Mouse (Mus musculus) limb, embryonic 13.5 days (tissue): ENCODE data around the gene Lrp6. TPM values are rescaled to one million over a fixed set of nuclear protein-coding genes. Genes with fewer than 3 reads are reported as not detected.

Experiments used
- ATAC-seq: fragments of 200-750 bp; cut with Nextera tagmentation; 2 replicates; pipeline ENCODE4 v1.8.0; 2017; ENCODE audit warnings: low read depth, moderate number of reproducible peaks, moderate TSS enrichment; ENCODE audit not compliant: low FRiP score
- H3K27ac ChIP-seq: fragments of 300-500 bp; sonication (generic); 2 replicates; pipeline ENCODE4 v1.5.1; 2015; ENCODE audit warnings: inconsistent platforms, mild to moderate bottlenecking, moderate library complexity
- H3K27me3 ChIP-seq: fragments of 300-500 bp; sonication (generic); 2 replicates; pipeline ENCODE4 v1.6.1; 2015; ENCODE audit warnings: mild to moderate bottlenecking, inconsistent platforms
- H3K36me3 ChIP-seq: fragments of 300-500 bp; sonication (generic); 2 replicates; pipeline ENCODE4 v1.6.1; 2015; ENCODE audit warnings: inconsistent platforms, mild to moderate bottlenecking, moderate library complexity
- H3K4me1 ChIP-seq: fragments of 300-500 bp; sonication (generic); 2 replicates; pipeline ENCODE4 v1.6.1; 2015; ENCODE audit warnings: inconsistent platforms
- H3K4me2 ChIP-seq: fragments of 300-500 bp; sonication (generic); replicated peaks from 2 replicates; pipeline ENCODE4 v1.6.1; 2015; ENCODE audit warnings: inconsistent platforms, mild to moderate bottlenecking, moderate library complexity
- H3K4me3 ChIP-seq: fragments of 300-500 bp; sonication (generic); 2 replicates; pipeline ENCODE4 v1.5.1; 2015; ENCODE audit warnings: moderate library complexity, mild to moderate bottlenecking, inconsistent platforms
- H3K9ac ChIP-seq: fragments of 300-500 bp; sonication (generic); 2 replicates; pipeline ENCODE4 v1.6.1; 2015; ENCODE audit warnings: mild to moderate bottlenecking, inconsistent platforms
- H3K9me3 ChIP-seq: fragments of 300-500 bp; sonication (generic); 2 replicates; pipeline ENCODE4 v1.6.1; 2016; ENCODE audit warnings: inconsistent platforms
- WGBS: fragments of 180-500 bp; shearing (Covaris S2); methylation state at CpG from one replicate; pipeline ENCODE4 v1.1.7; 2015; 5-methylcytosine and 5-hydroxymethylcytosine counted together
- polyA plus RNA-seq: library from polyadenylated mRNA; unstranded; fragments of >200 nt; fragmentation: Nextera tagmentation; extraction: Ambion mirVana; gene quantifications from 2 replicates; pipeline ENCODE4 v1.2.1, GENCODE M21; 2015

Gene Lrp6
- 37.5 and 37.9 TPM in 2 replicates for polyA plus RNA-seq

- under 1% methylated on average over 76 of the region's 99 CpGs for WGBS
- ATAC-seq = peak; percentile 93
- no peaks in the 10 kb centered on the region; the same call in 1 of the 2 replicates for H3K36me3 ChIP-seq
Measured at GRCm38 (mm10) chr6:134566818-134567485, at the start of gene Lrp6. Gene Lrp6 (minus strand): TSS chr6:134566965.

DNA sequence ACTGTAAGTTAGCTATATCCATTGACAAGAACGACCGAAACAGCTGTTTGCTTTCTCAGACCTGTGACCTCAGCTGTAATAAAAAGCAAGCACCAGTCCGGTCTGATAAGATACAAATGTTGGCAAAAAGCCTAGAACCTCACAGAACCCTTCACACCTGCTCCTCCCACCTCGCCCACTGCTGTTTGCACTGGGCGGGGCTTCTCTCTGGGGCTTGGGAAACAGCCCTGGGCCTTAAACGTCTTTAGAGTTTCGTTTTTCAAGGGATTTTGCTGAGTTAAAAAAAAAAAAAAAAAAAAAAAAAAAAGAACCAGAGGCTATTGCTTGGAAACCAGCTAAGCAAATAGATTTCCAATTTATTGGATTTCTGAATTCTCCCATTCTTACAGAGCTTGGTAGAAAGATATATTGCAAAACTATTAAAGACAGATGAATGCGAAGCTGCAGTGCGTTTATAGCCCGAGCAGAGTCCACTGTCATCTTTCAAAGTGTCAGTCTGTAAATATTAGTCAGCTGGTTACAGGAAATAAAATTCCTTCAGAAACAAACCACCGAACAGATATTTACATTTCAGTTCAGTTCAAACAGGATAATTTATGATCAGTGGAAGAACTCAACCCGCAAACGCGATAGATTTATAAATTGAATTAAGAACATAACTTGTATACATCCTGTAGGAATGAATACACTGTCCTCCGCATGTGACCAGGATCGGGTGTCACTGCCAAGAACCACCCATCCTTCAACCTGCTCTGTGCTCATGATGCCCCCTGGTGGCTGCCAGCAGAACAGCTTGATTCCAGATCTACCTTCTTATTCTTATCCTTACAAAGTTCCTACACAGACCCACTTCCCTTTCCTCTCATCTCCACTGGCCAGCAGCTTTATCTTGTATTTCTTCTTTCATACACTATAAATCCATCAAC lies 48.2 kb upstream of the Lrp6 start:
- no peak overlapping the region for H3K9ac ChIP-seq
- H3K36me3 ChIP-seq = no peaks in the 10 kb centered on the region
- WGBS = 14% methylated on average over 16 of the region's 16 CpGs
- peak; percentile 58; the same call in 1 of the 2 replicates for ATAC-seq
- peaks cover 8% of the 10 kb centered on the region for H3K4me1 ChIP-seq
- H3K27ac ChIP-seq = no peak overlapping the region
- no peaks in the 10 kb centered on the region for H3K9me3 ChIP-seq
- H3K4me3 ChIP-seq = no peak overlapping the region
- 0 out of 2 replicates have a peak overlapping the region, but pooled peaks have one; percentile 23 for H3K4me2 ChIP-seq
- H3K27me3 ChIP-seq = no peaks in the 10 kb centered on the region

More at GRCm38 (mm10) chr6:134566818-134567485, at the start of gene Lrp6:
- Histone ChIP-seq H3K4me1 (peaks cover 26% of the 10 kb centered on the region), H3K9ac (peak within 1 kb of the TSS; percentile 99), H3K4me2 (peak within 1 kb of the TSS; percentile 84), H3K27ac (peak within 1 kb of the TSS; percentile 100), H3K9me3 (no peaks in the 10 kb centered on the region), H3K4me3 (peak within 1 kb of the TSS; percentile 96), H3K27me3 (no peaks in the 10 kb centered on the region)

DNA sequence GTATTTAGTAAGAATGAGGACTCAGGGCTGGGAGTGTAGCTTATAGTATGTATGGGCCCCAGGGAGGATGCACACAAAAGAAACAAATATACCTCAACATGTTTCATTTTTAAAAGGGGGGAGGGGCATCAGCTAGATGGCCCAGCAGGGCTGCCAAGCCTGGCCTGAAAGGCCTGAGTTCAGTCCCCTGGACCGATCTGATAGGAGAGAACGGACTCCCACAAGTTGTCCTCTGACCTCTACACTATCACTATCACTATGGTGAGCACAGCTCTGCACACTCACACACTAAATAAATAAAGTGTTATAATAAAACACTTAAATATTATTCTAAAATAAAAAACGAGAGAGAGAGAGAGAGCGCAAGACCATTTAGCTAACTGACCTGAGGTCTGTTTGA lies 47.6 kb upstream of the Lrp6 start:
- 86% methylated on average over 4 of the region's 4 CpGs for WGBS
- Histone ChIP-seq H3K9me3 (no peaks in the 10 kb centered on the region), H3K36me3 (no peaks in the 10 kb centered on the region), H3K27ac (no peak overlapping the region), H3K4me2 (no peak overlapping the region), H3K27me3 (no peaks in the 10 kb centered on the region), H3K4me1 (peaks cover 8% of the 10 kb centered on the region), H3K4me3 (no peak overlapping the region), H3K9ac (no peak overlapping the region)
- no peak for ATAC-seq

DNA sequence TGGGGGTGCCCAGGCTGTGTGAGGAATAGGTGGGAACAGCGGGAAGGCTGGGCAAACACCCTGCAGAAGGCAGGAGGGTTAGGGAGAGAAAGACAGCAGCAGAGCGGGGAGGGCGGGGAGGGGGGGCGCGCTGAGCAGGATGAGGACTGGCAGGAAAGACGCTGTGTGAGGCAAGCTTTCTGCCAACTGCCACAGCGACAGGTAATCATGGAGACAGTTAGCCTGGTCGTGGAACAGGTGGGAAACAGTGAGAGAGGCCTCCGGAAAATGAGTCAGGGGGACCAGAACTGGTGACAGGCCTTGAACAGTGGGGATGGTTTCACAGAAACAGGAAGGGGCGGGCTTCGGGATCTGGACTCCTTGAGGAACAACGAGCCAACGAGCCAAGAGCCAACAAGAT lies 45.1 kb upstream of the Lrp6 start:
- Histone ChIP-seq H3K27me3 (no peaks in the 10 kb centered on the region), H3K9ac (no peak overlapping the region), H3K4me2 (no peak overlapping the region), H3K4me1 (peaks cover 19% of the 10 kb centered on the region), H3K9me3 (no peaks in the 10 kb centered on the region), H3K36me3 (no peaks in the 10 kb centered on the region), H3K4me3 (no peak overlapping the region), H3K27ac (no peak overlapping the region)
- 70% methylated on average over 13 of the region's 13 CpGs for WGBS
- ATAC-seq = no peak

DNA sequence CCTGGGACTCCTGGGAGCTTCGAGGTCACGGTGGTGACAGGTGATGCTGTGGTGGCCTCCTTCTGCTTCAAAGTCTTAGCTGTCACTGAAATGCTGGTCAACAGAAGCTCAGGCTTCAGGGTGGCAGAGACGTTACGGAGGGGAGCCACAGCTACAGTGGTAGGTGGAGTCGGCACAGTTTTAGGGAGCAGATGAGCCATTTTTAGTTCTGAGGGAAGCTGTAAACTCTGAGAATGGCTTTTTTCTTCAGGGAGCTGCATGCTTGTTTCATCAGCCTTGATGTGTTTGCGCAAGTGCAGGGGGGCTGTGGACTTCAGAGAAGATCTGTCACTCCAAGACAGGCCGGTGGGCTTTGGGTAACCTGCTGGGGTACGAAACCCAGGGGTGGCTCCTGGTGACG lies 43.6 kb upstream of the Lrp6 start:
- Histone ChIP-seq H3K4me3 (no peak overlapping the region), H3K4me2 (no peak overlapping the region), H3K9ac (no peak overlapping the region), H3K27me3 (no peaks in the 10 kb centered on the region), H3K27ac (no peak overlapping the region), H3K9me3 (no peaks in the 10 kb centered on the region), H3K36me3 (no peaks in the 10 kb centered on the region), H3K4me1 (peaks cover 30% of the 10 kb centered on the region)
- WGBS = 82% methylated on average over 9 of the region's 9 CpGs
- ATAC-seq = no peak

DNA sequence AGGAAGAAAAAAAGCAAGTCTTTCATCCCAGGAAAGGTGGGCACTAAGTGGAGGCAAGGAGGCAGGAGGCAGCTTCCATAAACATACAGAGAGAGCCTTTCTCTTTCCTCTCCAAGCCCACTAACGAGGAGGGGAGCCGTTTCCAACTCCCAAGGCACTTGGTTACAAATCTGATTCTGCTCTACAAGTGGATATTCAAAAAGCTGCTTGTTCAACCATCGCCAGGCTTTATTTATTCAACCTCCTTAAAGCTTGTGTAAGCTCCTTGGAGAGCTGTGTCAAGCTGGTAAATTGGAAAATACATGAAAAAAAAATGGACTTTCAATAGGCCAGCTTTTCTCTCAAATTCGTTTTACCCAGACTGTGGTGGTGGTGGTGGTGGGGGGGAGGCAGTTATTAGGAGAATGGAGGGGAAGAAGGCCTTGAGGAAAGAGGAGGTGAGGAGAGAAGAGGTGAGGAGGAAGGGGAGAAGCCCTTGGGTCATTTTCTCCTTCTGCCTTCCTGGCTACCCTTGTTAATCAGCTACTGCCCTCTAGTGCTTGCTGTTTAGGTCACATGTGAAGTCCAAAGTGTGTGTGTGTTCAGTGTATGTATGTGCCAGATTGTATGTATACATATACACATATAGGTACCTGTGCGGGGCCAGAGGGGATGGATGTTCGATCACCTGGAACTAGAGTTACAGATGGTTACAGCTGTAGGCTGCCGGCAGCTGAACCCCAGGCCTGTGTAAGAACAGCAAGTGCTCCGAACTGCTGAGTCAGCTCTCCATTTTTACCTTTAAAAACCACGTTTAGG lies 40.4 kb upstream of the Lrp6 start:
- Histone ChIP-seq H3K36me3 (no peaks in the 10 kb centered on the region), H3K4me1 (peaks cover 33% of the 10 kb centered on the region), H3K27me3 (no peaks in the 10 kb centered on the region), H3K9me3 (no peaks in the 10 kb centered on the region), H3K9ac (no peak overlapping the region), H3K4me2 (peak overlapping the region; percentile 19; the same call in 1 of the 2 replicates), H3K4me3 (no peak overlapping the region), H3K27ac (peak overlapping the region; percentile 23; the same call in 1 of the 2 replicates)
- ATAC-seq = peak; percentile 55
- 48% methylated on average over 9 of the region's 9 CpGs for WGBS

DNA sequence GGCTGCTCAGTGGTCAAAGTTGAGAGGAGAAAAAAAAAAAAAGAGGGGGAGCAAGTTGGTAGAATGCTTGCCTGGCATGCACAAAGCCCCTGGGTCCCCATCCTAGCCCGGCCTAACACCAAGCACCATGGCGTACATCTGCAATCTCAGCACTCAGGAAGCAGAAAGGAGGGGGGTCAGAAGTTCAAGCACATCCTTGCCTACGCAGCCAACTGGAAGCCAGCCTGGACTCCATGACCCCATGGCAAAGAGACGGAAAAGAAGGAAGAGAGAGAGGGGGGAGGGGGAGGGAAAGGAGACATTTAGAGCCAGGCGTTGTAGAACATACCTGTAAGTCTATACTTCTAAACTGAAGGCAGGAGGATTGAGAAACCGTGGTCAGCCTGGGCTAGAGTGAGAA lies 39.8 kb upstream of the Lrp6 start:
- Histone ChIP-seq H3K27ac (peak overlapping the region; percentile 22; the same call in 1 of the 2 replicates), H3K27me3 (no peaks in the 10 kb centered on the region), H3K36me3 (no peaks in the 10 kb centered on the region), H3K9ac (no peak overlapping the region), H3K4me2 (peak overlapping the region; percentile 19; the same call in 1 of the 2 replicates), H3K4me3 (no peak overlapping the region), H3K9me3 (no peaks in the 10 kb centered on the region), H3K4me1 (peaks cover 38% of the 10 kb centered on the region)
- ATAC-seq = peak; percentile 19; the same call in 1 of the 2 replicates
- 43% methylated on average over 6 of the region's 6 CpGs for WGBS

DNA sequence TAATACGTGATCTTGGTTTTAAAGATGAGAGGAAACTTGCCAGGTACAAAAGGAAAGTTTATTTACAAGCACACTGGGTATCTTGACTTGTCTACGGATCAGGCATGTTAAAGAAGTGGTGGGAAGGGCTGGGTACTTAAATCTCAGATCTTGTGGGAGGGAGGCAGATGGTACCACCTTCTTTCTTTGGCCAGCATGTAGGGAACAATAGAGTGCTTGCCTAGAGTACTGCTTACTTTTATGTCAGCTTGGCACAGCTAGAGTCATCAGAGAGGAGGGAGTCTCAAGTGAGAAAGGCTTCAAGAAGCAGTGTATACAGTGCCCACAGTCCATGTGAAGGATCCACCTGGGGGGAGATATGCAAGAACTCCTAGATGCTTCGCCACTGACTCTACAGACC lies 38.4 kb upstream of the Lrp6 start:
- peaks cover 41% of the 10 kb centered on the region for H3K4me1 ChIP-seq
- no peaks in the 10 kb centered on the region for H3K36me3 ChIP-seq
- H3K4me2 ChIP-seq = no peak overlapping the region
- 90% methylated on average over 3 of the region's 3 CpGs for WGBS
- no peaks in the 10 kb centered on the region for H3K27me3 ChIP-seq
- H3K9me3 ChIP-seq = no peaks in the 10 kb centered on the region
- H3K4me3 ChIP-seq = no peak overlapping the region
- H3K27ac ChIP-seq = no peak overlapping the region
- ATAC-seq = no peak
- H3K9ac ChIP-seq = no peak overlapping the region

DNA sequence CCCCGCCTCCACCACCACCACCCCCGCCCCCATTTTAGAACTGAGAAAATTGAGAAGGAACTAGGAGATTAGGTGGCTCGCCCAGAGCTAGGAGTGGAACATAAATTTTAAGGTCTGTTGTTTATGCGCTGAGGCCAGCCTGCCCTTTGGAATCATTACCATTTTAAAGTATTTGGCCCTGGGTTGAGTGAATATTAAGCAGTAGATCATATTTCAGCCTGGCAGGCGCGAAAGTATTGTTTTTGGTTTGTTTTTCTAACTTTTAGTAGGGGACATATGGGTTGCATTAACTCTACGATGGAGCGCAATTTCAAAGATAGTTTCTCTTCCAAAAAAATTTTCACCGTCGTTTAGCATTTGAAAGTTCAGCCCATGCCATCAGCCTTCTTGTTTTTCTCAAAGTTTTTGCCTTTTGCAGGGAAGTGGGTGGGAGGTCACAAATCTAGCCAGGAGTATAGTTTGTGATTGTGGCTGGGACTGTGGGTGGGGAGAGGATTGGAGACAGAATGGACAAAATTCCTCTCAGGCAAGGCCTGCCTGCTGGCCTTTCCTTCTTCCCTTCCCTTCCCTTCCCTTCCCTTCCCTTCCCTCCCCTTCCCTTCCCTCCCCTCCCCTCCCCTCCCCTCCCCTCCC lies 35.7 kb upstream of the Lrp6 start:
- Histone ChIP-seq H3K4me1 (peaks cover 38% of the 10 kb centered on the region), H3K27ac (peak overlapping the region; percentile 55; the same call in 1 of the 2 replicates), H3K9ac (no peak overlapping the region), H3K9me3 (no peaks in the 10 kb centered on the region), H3K4me2 (peak overlapping the region; percentile 47), H3K36me3 (no peaks in the 10 kb centered on the region), H3K4me3 (no peak overlapping the region), H3K27me3 (no peaks in the 10 kb centered on the region)
- 6% methylated on average over 10 of the region's 10 CpGs for WGBS
- peak; percentile 85 for ATAC-seq

DNA sequence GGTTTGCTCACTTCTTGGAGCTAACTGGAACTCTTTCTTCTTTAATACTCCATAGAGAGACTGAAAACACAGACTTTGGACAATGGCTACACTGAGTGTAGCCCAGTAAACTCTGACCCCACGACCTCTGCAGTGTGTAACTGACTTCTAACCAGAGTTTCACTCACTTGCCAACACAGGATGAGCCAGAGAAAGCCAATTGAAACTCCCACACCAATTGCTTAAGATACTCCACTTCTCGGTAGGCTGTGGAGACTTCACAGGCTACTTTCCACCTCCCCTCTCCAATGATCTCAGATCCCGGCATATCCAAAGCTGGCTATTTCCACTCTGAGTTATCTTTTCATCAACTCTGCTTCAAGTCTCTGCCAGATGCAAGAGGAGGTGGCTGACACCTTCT lies 35.0 kb upstream of the Lrp6 start:
- H3K27me3 ChIP-seq = no peaks in the 10 kb centered on the region
- H3K27ac ChIP-seq = peak overlapping the region; percentile 77
- H3K4me2 ChIP-seq = peak overlapping the region; percentile 47
- WGBS = 18% methylated on average over 3 of the region's 3 CpGs
- H3K4me1 ChIP-seq = peaks cover 31% of the 10 kb centered on the region
- no peaks in the 10 kb centered on the region for H3K9me3 ChIP-seq
- no peaks in the 10 kb centered on the region for H3K36me3 ChIP-seq
- no peak overlapping the region for H3K4me3 ChIP-seq
- ATAC-seq = peak; percentile 22; the same call in 1 of the 2 replicates
- H3K9ac ChIP-seq = no peak overlapping the region

DNA sequence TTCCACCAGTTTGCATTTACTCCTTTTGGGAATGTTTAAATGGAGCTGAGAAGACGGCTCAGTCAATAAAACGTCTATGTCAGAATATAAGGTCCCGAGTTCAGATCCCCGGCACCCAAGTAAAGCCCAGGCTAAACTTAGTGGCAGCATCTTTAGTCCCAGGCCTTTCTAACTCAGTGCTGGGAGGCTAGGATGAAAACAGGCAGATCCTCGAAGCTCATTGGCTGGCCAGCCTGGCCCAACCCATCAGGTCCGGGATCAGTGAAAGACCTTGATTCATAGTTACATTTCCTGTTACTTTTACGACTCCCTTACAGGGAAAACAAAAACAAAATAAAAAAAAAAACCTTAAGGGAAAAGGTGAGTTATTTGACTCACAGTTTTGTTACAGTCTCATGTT lies 34.4 kb upstream of the Lrp6 start:
- peak overlapping the region; percentile 47; the same call in 1 of the 2 replicates for H3K4me2 ChIP-seq
- no peak overlapping the region; the same call in 1 of the 2 replicates for H3K27ac ChIP-seq
- H3K4me3 ChIP-seq = no peak overlapping the region
- H3K9me3 ChIP-seq = no peaks in the 10 kb centered on the region
- ATAC-seq = no peak
- H3K9ac ChIP-seq = no peak overlapping the region
- H3K27me3 ChIP-seq = no peaks in the 10 kb centered on the region
- no peaks in the 10 kb centered on the region for H3K36me3 ChIP-seq
- H3K4me1 ChIP-seq = peaks cover 25% of the 10 kb centered on the region
- WGBS = 45% methylated on average over 7 of the region's 7 CpGs
